Mouse (Mus musculus): ENCODE data around the gene Vmn1r42.
"Not testable (repeated sequence)": the region's sequence is repeated elsewhere in the genome, so short reads cannot be mapped to it uniquely, and the experiment has no call there.

The Vmn1r42 gene

DNA sequence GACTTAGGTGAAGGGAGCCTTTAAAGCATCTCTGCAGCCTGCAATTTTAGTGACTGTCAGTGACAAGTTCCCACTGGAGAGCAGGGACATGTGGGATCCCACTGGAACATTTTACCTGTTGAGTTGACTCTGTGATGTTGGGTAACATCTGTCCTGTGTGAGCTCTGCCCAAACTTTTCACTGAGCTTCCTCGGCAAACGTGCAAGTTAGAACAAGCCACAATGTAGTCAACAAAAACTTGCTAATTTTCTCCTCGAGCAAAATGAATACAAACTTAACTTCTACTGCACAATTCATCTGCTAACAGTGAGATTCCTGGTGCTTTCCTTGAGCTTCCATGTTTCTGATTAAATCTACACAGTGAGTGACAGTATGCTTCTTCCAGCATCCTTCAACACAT lies at the start of gene Vmn1r42, which contains the start of gene Vmn1r43:
Gene Vmn1r42 (minus strand): TSS at position 101 of the 400 bp plus-strand sequence.
Gene Vmn1r43 (minus strand): TSS at position 101 of the 400 bp plus-strand sequence.
- not testable (repeated sequence) for DNase-seq

DNA sequence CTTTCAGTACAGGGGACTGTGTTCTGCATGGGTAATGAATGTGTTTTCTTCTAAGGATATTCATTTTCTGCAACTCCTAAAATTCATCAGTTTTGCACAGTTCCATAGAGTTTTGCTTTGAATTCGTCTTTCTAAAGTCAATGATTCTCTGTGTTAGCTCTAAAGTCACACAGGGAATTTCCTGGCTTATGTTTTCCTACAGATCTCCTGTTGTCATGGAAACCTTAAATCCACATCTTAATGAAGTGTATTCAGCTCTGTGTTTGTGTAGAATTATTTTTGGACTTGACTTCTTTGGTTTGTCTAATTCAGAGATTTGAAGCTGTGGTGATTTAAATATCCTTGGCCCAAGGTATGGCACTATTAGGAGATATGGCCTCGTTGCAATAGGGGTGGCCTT lies 7.6 kb upstream of the Vmn1r42 start:
- DNase-seq = no peak

GRCm38 (mm10) chr6:89883360-89883759 lies 7.1 kb upstream of the Vmn1r42 start, which contains the start of gene Vmn1r44:
Vmn1r44 (plus strand) TSS chr6:89883660.
- DNase-seq = no peak

DNA sequence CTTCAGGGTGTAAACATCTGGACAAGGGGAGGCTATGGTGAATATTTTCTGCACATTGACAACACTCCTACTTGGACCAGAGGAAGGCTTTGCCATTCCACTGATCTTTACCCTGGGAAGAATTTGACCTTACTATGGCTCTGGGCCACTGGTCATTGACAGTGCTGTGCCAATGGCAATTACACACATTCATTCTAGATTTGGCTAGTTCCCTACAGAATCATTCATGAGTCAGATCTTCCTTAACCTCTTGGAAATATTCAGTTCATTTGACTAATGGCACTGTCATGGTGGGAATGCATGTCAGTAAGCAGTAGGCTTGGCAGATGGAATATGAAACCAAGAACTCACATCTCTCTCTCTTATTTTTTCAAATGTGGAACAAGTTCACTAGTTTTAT lies 4.7 kb upstream of the Vmn1r42 start:
- DNase-seq = no peak

GRCm38 (mm10) chr6:89876963-89877362 lies 750 bp upstream of the Vmn1r42 start:
- no peak for DNase-seq

- DNase-seq = no peak
Observed at GRCm38 (mm10) chr6:89867976-89868375, 8.2 kb downstream of the Vmn1r42 start.

- no peak for DNase-seq
Observed at GRCm38 (mm10) chr6:89867276-89867675, 8.9 kb downstream of the Vmn1r42 start.

DNA sequence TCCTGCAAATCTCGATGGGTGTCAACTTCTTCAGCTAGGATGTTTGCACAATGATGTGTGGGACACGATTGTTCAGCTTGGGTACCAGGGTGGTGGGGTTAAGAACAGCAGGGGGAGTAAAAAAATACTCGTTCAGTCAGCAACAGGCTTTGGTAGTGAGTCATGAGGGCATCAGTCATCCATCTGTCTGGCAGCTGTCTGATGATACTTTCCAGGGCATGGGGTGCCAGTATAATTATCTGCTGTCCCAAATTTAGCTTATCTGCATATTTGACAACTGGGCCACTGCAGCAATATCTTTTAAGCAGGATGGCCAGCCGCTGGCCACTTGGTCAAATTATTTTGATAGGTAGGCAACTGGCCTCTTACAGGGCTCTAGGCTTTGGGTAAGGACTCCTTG lies 12.4 kb downstream of the Vmn1r42 start:
- DNase-seq = no peak

- DNase-seq = no peak
Observed at GRCm38 (mm10) chr6:89859839-89860238, 16.4 kb downstream of the Vmn1r42 start.

DNA sequence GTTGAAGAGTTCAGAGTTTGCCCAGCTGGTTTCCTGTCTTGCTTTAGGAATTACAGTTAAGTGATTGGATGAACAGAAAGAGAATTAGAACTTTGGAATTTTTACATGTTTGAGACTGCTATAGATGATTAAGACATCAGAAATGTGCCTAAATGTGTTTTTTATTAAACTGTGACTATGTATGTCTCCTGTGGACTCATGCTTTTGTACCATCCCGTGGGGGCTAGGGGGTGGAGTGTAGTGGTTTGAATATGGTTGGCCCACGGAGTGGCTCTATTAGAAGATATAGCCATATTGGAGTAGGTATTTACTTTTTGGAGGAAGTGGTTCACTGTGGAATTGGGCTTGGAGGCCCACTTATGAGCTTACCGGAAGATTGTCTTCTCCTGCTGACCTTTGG lies 18.7 kb downstream of the Vmn1r42 start:
- DNase-seq = no peak
